Mouse (Mus musculus) embryonic fibroblast, embryonic 13.5 days (primary cell): Measurements from ENCODE around the gene Polr2f.

ENCODE experiments used
- CTCF ChIP-seq: IDR thresholded peaks from 2 replicates; pipeline ENCODE4 v1.5.1; 2011; ENCODE audit warnings: mild to moderate bottlenecking, control low read depth, low read length, moderate library complexity, borderline replicate concordance; ENCODE audit not compliant: insufficient read depth
- POLR2A ChIP-seq: IDR thresholded peaks from 2 replicates; pipeline ENCODE4 v1.6.1; 2011; ENCODE audit warnings: low read depth, mild to moderate bottlenecking, control low read depth, low read length, moderate library complexity

- no peak for TF ChIP-seq CTCF
- no peak for TF ChIP-seq POLR2A
Measured at GRCm38 (mm10) chr15:79095483-79095882, 45.3 kb upstream of the Polr2f start.
